Mouse (Mus musculus): ENCODE data around the gene Cd276. TPM values are rescaled to one million over a fixed set of nuclear protein-coding genes. Genes with fewer than 3 reads are reported as not detected.

The Cd276 gene
- polyA plus RNA-seq, 1 experiment from 2014 or later: 36.0 TPM

GRCm38 (mm10) chr9:58487076-58487475 is 68.2 kb downstream of the Cd276 start:
- no peak overlapping the region for H3K4me2 ChIP-seq (ENCODE audit: low read length)
- peaks cover 27% of the 10 kb centered on the region for H3K4me1 ChIP-seq (replicated peaks; ENCODE audit: control insufficient read depth, insufficient read depth, low read length)
- no peaks in the 10 kb centered on the region for H3K9me3 ChIP-seq (ENCODE audit: control insufficient read depth, low read length)
- 0 out of 2 replicates have a peak, but pooled peaks cover 2% of the 10 kb centered on the region for H3K36me3 ChIP-seq (ENCODE audit: control insufficient read depth, insufficient read depth)
- H3K27ac ChIP-seq (ENCODE audit: low read length): no peak overlapping the region
- ATAC-seq: no peak
- H3K27me3 ChIP-seq (replicated peaks; ENCODE audit: control insufficient read depth, insufficient read depth, low read length): no peaks in the 10 kb centered on the region
- no peak overlapping the region for H3K9ac ChIP-seq (replicated peaks; ENCODE audit: low read depth, low read length)
- no peak overlapping the region for H3K4me3 ChIP-seq (replicated peaks; ENCODE audit: low read length)
- 17% methylated on average over 3 of the region's 3 CpGs for WGBS

Other genes with a start within 250 kb of the Cd276 start
- gene Loxl1, start 242.3 kb downstream of the Cd276 start, polyA plus RNA-seq (2015; fragmentation: Nextera tagmentation; extraction: Ambion mirVana): 11.5 and 14.7 TPM in 2 replicates
- gene Tbc1d21, start 185.0 kb downstream of the Cd276 start, polyA plus RNA-seq (2015; fragmentation: Nextera tagmentation; extraction: Ambion mirVana): not detected in 2 replicates
- gene Insyn1, start 66.8 kb downstream of the Cd276 start, polyA plus RNA-seq (2015; fragmentation: Nextera tagmentation; extraction: Ambion mirVana): 4.0 and 4.9 TPM in 2 replicates
- 158 and 175 TPM in 2 replicates for gene Nptn, start 26.8 kb upstream of the Cd276 start, polyA plus RNA-seq (2015; fragmentation: Nextera tagmentation; extraction: Ambion mirVana)
- gene Rec114, start 188.5 kb upstream of the Cd276 start, polyA plus RNA-seq (2015; fragmentation: Nextera tagmentation; extraction: Ambion mirVana): 0.94 and 1.6 TPM in 2 replicates